Mouse (Mus musculus) mammary gland, adult 2 months (tissue): Measurements from ENCODE around the gene Olfr506. TPM values are rescaled to one million over a fixed set of nuclear protein-coding genes. Genes with fewer than 3 reads are reported as not detected.

ENCODE experiments used
- polyA plus RNA-seq: library from polyadenylated mRNA; depleted of rRNA; stranded (reverse); fragments of >200 nt; gene quantifications from 2 replicates; pipeline ENCODE4 v1.2.3, GENCODE M21; 2012; ENCODE audit warnings: low replicate concordance; rRNA removed

The Olfr506 gene
- not detected in 2 replicates for polyA plus RNA-seq

GRCm38 (mm10) chr7:108610487-108610886 is at the start of gene Olfr506:
Gene Olfr506, plus strand, starts transcription at chr7:108610787.

GRCm38 (mm10) chr7:108565693-108566092 is 44.9 kb upstream of the Olfr506 start, which contains the start of gene Olfr504:
Gene Olfr504, minus strand, starts transcription at chr7:108565793.

GRCm38 (mm10) chr7:108621514-108621913 is 10.9 kb downstream of the Olfr506 start, which contains the start of gene Olfr507:
Gene Olfr507, plus strand, starts transcription at chr7:108621814.

GRCm38 (mm10) chr7:108629694-108630093 is 19.1 kb downstream of the Olfr506 start, which contains the start of gene Olfr508:
Gene Olfr508, plus strand, starts transcription at chr7:108629994.

GRCm38 (mm10) chr7:108651806-108652205 is 41.2 kb downstream of the Olfr506 start, which contains the start of gene Olfr509:
Gene Olfr509, minus strand, starts transcription at chr7:108651906.

Other genes with a start within 250 kb of the Olfr506 start
- not detected in 2 replicates for gene Olfr494, start 245.5 kb upstream of the Olfr506 start, polyA plus RNA-seq
- gene Olfr495, start 217.6 kb upstream of the Olfr506 start, polyA plus RNA-seq: not detected in 2 replicates
- not detected in 2 replicates for gene Olfr497, start 190.4 kb upstream of the Olfr506 start, polyA plus RNA-seq
- gene Olfr498, start 145.5 kb upstream of the Olfr506 start, polyA plus RNA-seq: not detected in 2 replicates
- not detected in 2 replicates for gene Olfr502, start 85.7 kb upstream of the Olfr506 start, polyA plus RNA-seq
- gene Olfr503, start 66.3 kb upstream of the Olfr506 start, polyA plus RNA-seq: not detected in 2 replicates
- not detected in 2 replicates for gene Olfr504, start 45.0 kb upstream of the Olfr506 start, polyA plus RNA-seq
- gene Olfr507, start 11.0 kb downstream of the Olfr506 start, polyA plus RNA-seq: not detected in 2 replicates
- gene Olfr508, start 19.2 kb downstream of the Olfr506 start, polyA plus RNA-seq: not detected in 2 replicates
- not detected in 2 replicates for gene Olfr509, start 41.1 kb downstream of the Olfr506 start, polyA plus RNA-seq
- not detected in 2 replicates for gene Olfr510, start 55.6 kb downstream of the Olfr506 start, polyA plus RNA-seq
- not detected in 2 replicates for gene Olfr512, start 102.5 kb downstream of the Olfr506 start, polyA plus RNA-seq
- not detected in 2 replicates for gene Olfr513, start 140.2 kb downstream of the Olfr506 start, polyA plus RNA-seq
- not detected in 2 replicates for gene Olfr514, start 215.2 kb downstream of the Olfr506 start, polyA plus RNA-seq
- not detected in 2 replicates for gene Olfr516, start 239.7 kb downstream of the Olfr506 start, polyA plus RNA-seq